Mouse (Mus musculus): ENCODE results near the gene Gm28729. TPM values are rescaled to one million over a fixed set of nuclear protein-coding genes. Genes with fewer than 3 reads are reported as not detected.
"Not testable (repeated sequence)": the region's sequence is repeated elsewhere in the genome, so short reads cannot be mapped to it uniquely, and the experiment has no call there.

Gm28729 gene
- polyA plus RNA-seq, 1 experiment from 2014 or later = not detected

DNA sequence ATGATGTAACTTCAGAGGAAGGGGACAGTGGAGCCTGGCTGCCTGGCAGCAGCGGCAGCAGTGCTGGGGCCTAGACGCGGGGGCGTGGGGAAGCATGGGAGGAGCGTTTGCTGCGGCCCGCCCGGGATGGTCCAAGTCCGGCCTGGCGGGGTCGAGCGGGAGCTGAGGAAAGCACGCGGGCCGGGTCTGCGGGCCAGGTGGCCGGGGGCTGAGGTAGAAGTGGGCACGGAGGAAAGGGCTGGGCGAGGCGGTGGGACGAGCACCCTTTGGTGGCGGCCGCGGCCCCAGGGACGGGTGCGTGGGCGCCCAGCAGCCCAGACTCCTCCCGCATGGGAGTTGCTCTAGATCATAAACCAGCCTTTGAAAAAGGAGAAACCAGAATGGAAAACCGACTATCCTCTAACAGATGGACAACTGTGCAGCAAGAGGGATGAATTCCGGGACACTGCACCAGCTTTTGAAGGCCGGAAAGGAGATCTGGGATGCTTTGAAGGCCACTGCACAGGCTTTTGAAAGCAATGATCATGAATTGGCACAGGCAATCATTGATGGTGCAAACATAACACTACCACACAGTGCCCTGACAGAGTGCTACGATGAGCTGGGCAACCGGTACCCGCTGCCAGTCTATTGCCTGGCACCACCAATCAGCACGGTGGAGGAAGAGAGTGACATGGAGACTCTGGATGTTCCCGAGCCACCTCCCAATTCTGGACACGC is 12.0 kb upstream of the Gm28729 start:
- Histone ChIP-seq H3K9me3 (replicated peaks) (no peaks in the 10 kb centered on the region), H3K27ac (replicated peaks) (peak overlapping the region; percentile 71), H3K27me3 (ENCODE audit: low read depth, poor library complexity, severe bottlenecking) (no peaks in the 10 kb centered on the region), H3K36me3 (peaks cover 5% of the 10 kb centered on the region), H3K4me3 (peak overlapping the region; percentile 45), H3K4me1 (peaks cover 12% of the 10 kb centered on the region)
- WGBS = 42% methylated on average over 37 of the region's 37 CpGs
- DNase-seq (ENCODE audit: low spot score) = peak; percentile 58

DNA sequence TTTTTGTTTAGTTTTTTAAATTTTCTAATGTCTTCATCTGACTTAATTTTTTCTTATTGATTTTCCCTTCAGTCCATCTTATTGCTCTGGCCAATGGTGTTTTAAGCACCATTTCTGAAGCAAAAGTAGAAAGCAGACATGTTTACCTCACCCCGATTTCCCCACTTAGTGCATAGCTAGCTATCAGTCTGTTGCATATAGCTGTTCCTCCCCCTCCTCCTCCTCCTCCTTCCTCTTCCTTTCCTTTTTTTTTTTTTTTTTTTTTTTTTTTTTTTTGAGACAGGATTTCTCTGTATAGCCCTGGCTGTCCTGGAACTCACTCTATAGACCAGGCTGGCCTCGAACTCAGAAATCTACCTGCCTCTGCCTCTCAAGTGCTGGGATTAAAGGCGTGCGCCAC is 11.0 kb upstream of the Gm28729 start:
- not testable (repeated sequence) for DNase-seq (ENCODE audit: low spot score); H3K9me3 ChIP-seq (replicated peaks); H3K36me3 ChIP-seq; H3K27me3 ChIP-seq (ENCODE audit: low read depth, poor library complexity, severe bottlenecking); H3K4me3 ChIP-seq; H3K27ac ChIP-seq (replicated peaks)
- H3K4me1 ChIP-seq = peaks cover 12% of the 10 kb centered on the region
- 89% methylated on average over 4 of the region's 4 CpGs for WGBS

DNA sequence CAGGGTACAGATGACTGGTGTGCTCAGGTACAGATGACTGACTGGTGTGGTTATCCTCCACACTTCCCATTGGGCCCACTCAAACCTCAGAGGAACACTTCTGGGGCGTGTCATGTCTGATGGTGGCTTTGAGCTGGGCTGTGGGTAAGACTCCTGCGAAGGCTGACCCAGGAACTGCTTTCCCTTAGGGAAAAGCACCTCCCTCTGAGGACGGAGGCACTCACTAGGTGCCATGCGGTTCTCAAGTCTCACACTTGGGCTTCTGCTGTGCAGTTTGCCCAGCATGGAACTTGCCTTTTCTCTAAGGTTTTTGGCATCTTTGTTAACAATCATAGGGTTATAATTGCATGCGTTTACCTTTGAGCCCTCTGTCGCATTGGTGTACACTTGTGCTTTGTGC is 10.4 kb upstream of the Gm28729 start:
- no peaks in the 10 kb centered on the region for H3K9me3 ChIP-seq (replicated peaks)
- H3K27ac ChIP-seq (replicated peaks) = no peak overlapping the region
- peaks cover 12% of the 10 kb centered on the region for H3K4me1 ChIP-seq
- WGBS = 80% methylated on average over 6 of the region's 6 CpGs
- H3K36me3 ChIP-seq = no peaks in the 10 kb centered on the region
- H3K27me3 ChIP-seq (ENCODE audit: low read depth, poor library complexity, severe bottlenecking) = no peaks in the 10 kb centered on the region
- DNase-seq (ENCODE audit: low spot score) = no peak
- no peak overlapping the region for H3K4me3 ChIP-seq

DNA sequence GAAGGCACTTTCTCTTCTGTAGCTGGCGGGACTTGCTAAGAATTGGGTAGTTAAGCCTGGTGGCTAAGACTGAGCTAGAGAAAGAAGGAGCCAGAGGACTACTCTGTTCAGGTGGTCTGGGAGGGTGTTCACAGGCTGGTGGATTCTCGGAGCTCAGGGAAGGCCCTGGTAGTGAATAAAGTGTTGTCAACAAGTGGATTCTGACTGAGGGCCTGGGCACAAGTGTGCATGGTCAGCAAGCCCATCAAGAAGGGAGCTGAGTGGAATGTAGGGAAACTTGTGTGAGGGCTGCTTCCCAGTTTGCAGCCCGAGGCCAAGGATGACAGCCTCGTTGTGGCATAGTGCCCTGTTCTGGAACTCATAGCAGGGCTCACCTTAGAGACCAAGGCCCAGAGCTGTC is 9.2 kb upstream of the Gm28729 start:
- Histone ChIP-seq H3K36me3 (no peaks in the 10 kb centered on the region), H3K27ac (replicated peaks) (no peak overlapping the region), H3K27me3 (ENCODE audit: low read depth, poor library complexity, severe bottlenecking) (no peaks in the 10 kb centered on the region), H3K9me3 (replicated peaks) (no peaks in the 10 kb centered on the region), H3K4me1 (peaks cover 12% of the 10 kb centered on the region), H3K4me3 (no peak overlapping the region)
- DNase-seq (ENCODE audit: low spot score) = no peak
- 93% methylated on average over 4 of the region's 4 CpGs for WGBS

DNA sequence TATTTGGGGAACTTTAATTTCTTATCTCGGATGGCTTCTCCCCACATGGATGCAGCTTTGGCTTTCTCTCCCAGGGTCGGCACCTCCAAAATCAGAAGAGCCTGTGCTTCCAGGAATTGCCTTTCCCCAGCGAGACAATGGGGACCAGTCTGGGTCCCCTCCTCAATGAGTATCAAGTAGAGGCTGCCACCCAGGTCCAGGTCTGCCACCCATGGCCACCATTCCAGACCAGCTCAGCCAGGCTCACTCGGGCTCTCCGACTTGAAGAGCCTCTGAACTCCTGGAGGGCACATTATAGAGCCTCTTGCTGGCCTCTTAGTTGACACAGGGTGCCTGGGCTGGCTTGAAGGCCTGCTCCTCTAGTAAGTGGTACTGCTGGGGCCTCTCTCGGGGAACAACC is 8.4 kb upstream of the Gm28729 start:
- Histone ChIP-seq H3K27me3 (ENCODE audit: low read depth, poor library complexity, severe bottlenecking) (no peaks in the 10 kb centered on the region), H3K36me3 (no peaks in the 10 kb centered on the region), H3K4me1 (peaks cover 12% of the 10 kb centered on the region), H3K4me3 (no peak overlapping the region), H3K27ac (replicated peaks) (no peak overlapping the region), H3K9me3 (replicated peaks) (no peaks in the 10 kb centered on the region)
- WGBS = 87% methylated on average over 6 of the region's 6 CpGs
- DNase-seq (ENCODE audit: low spot score) = no peak

DNA sequence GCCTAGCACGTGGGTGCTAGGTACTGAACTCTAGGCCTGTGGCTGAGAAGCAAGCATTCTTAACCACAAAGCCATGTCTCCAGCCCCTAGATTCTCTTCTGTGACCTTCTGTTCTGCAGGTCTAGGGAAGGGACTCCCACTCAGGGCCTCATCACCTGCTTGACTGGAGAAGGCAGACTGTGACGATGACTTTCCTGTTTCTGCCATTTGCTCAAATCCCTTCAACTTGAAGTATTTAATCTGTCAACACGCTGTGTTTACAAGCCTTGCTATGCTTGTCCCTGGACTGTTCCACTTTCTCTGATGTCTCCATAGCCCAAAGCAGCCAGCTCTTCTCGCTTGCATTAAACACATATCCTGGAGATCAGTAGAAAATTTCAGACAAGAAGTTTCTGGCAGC is 7.5 kb upstream of the Gm28729 start:
- no peak overlapping the region for H3K4me3 ChIP-seq
- H3K36me3 ChIP-seq = no peaks in the 10 kb centered on the region
- WGBS = 82% methylated on average over 4 of the region's 4 CpGs
- no peaks in the 10 kb centered on the region for H3K27me3 ChIP-seq (ENCODE audit: low read depth, poor library complexity, severe bottlenecking)
- DNase-seq (ENCODE audit: low spot score) = no peak
- H3K4me1 ChIP-seq = peaks cover 12% of the 10 kb centered on the region
- no peak overlapping the region for H3K27ac ChIP-seq (replicated peaks)
- no peaks in the 10 kb centered on the region for H3K9me3 ChIP-seq (replicated peaks)

DNA sequence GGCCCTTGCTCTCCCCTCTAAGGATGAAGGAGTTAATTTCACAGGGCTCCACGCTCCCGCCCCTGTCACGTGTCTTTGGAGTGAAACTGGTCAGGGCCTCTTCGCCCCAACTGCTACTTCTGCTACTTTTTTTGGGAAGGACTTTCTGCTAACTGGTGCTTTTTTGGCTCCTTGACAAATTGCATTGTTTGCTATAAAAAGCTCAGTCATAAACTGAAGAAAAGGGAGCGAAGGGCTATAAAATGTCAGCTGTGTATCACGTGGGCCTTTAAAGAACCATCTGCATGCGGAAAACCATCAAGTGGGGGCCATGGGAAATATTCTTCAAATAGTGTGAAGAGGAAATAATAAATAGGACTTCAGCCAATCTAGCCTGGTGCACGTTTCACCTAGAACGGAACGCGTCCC is 5.6 kb upstream of the Gm28729 start:
- Histone ChIP-seq H3K4me3 (no peak overlapping the region), H3K27me3 (ENCODE audit: low read depth, poor library complexity, severe bottlenecking) (no peaks in the 10 kb centered on the region), H3K9me3 (replicated peaks) (no peaks in the 10 kb centered on the region), H3K27ac (replicated peaks) (no peak overlapping the region), H3K36me3 (no peaks in the 10 kb centered on the region), H3K4me1 (no peaks in the 10 kb centered on the region; the same call in 1 of the 2 replicates)
- WGBS = 83% methylated on average over 11 of the region's 11 CpGs
- DNase-seq (ENCODE audit: low spot score) = no peak

DNA sequence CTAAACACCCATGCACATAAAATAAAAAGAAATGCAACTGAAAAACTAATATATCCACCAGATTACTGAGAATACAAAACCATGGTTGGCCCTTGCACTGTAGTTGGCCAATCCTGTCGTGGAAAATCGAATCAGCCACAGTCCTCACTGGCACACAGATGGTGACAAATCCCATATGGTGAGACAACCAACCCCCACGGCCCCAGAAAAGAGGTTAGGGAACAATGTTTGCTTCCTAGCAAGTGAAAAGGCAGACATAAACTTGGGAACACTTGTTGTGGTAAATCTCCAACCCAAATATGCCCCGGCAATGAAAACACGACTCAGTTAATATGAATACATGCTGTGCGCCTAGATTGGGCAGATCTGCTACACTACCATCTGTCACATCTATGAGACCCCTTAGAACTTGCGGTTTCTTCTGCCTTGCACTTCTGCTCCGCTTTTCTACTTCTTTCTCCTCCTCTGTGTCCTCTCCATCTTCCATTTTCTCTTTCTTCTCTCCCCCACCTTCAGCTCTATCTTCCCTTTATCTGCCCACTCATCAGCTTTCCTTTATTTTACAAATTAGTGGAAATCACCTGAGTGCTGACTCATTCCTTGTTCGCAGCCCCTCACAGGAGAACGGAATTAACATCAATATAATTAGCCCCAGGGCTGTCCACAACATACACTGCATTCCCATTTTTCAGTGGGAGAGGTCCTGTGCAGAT is 5.1 kb upstream of the Gm28729 start:
- WGBS = 82% methylated on average over 10 of the region's 10 CpGs
- H3K9me3 ChIP-seq (replicated peaks) = no peaks in the 10 kb centered on the region
- H3K27me3 ChIP-seq (ENCODE audit: low read depth, poor library complexity, severe bottlenecking) = no peaks in the 10 kb centered on the region
- H3K4me3 ChIP-seq = no peak overlapping the region
- no peak overlapping the region for H3K27ac ChIP-seq (replicated peaks)
- no peaks in the 10 kb centered on the region for H3K36me3 ChIP-seq
- H3K4me1 ChIP-seq = peaks cover 5% of the 10 kb centered on the region
- no peak for DNase-seq (ENCODE audit: low spot score)

DNA sequence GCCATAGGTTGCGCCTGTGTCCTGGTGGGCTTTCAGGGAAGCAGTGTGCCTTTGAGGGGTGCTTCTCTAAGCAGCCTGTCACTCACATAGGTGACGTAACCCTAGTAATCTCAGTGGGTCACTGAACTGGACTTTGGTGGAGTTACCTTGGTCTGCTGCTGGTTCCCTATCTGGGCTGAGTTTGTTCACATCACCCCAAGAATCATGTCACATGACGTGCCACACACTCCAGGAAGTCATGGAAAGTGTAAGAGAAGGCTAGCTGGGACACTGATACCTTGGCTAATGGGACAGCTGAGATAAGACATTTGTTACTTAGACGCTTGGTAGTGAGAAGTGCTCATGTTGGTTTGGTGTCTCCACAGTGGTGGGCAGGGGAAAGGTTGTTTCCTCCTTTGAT is 947 bp upstream of the Gm28729 start:
- Histone ChIP-seq H3K36me3 (no peaks in the 10 kb centered on the region), H3K4me3 (no peak overlapping the region), H3K27ac (replicated peaks) (no peak overlapping the region), H3K9me3 (replicated peaks) (no peaks in the 10 kb centered on the region), H3K4me1 (peaks cover 9% of the 10 kb centered on the region), H3K27me3 (ENCODE audit: low read depth, poor library complexity, severe bottlenecking) (no peaks in the 10 kb centered on the region)
- no peak for DNase-seq (ENCODE audit: low spot score)
- 87% methylated on average over 4 of the region's 4 CpGs for WGBS

DNA sequence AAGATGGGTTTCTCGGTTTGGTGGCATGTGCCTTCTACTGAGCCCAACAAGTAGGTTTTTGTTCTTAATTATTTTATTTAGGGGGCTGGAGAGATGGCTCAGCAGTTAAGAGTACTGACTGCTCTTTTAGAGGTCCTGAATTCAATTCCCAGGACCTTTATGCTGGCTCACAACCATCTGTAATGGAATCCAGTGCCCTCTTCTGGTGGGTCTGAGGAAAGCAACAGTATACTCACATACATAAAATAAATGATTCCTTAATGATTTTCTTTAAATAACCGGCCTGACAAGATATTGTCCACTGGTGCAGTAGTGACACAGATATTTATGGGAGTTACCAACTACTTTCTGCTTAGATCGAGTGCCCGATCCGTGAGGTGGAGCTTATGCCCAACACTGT is 1.9 kb downstream of the Gm28729 start:
- H3K27ac ChIP-seq (replicated peaks) = no peak overlapping the region
- no peak for DNase-seq (ENCODE audit: low spot score)
- H3K36me3 ChIP-seq = no peaks in the 10 kb centered on the region
- no peak overlapping the region for H3K4me3 ChIP-seq
- H3K4me1 ChIP-seq = peaks cover 9% of the 10 kb centered on the region
- 87% methylated on average over 5 of the region's 5 CpGs for whole genome bisulfite sequencing
- no peaks in the 10 kb centered on the region for H3K9me3 ChIP-seq (replicated peaks)
- H3K27me3 ChIP-seq (ENCODE audit: low read depth, poor library complexity, severe bottlenecking) = no peaks in the 10 kb centered on the region

DNA sequence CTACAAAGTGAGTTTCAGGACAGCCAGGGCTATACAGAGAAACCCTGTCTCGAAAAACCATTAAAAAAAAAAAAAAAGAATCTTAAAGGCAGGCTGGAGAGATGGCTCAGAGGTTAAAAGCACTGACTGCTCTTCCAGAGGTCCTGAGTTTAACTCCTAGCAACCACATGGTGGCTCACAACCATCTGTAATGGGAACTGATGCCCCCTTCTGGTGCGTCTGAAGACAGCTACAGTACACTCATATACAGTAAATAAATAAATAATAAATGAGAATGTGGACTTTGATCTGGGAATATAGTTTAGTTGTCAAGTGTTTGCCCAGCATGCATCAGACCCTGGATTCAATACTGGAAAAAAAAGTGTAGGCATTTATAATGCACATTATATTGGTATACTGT is 3.5 kb downstream of the Gm28729 start:
- not testable (repeated sequence) for H3K4me1 ChIP-seq; H3K9me3 ChIP-seq (replicated peaks); H3K27me3 ChIP-seq (ENCODE audit: low read depth, poor library complexity, severe bottlenecking); H3K36me3 ChIP-seq; H3K27ac ChIP-seq (replicated peaks); DNase-seq (ENCODE audit: low spot score); H3K4me3 ChIP-seq
- 73% methylated on average over 2 of the region's 2 CpGs for WGBS

DNA sequence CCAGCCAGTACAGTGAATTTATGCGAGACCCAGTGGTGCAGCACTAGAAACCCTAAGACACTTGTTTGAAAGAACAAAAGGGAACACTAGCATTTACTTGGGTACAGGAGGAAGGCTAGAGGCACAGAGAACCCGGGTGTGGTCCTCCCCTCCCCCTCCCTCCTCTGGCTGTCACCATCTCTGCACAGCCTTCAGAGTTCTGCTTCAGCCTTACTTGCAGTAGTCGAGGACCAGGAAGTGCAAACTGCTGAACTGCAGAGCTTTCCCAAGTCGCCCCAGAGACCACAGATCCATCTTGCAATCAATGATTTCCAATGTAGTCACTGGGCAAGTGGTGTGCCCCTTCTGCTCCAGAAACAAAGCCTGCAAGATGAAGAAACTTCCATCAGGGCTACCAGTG is 7.6 kb downstream of the Gm28729 start:
- Histone ChIP-seq H3K27me3 (ENCODE audit: low read depth, poor library complexity, severe bottlenecking) (no peaks in the 10 kb centered on the region), H3K36me3 (no peaks in the 10 kb centered on the region), H3K4me1 (no peaks in the 10 kb centered on the region), H3K4me3 (no peak overlapping the region), H3K27ac (replicated peaks) (no peak overlapping the region), H3K9me3 (replicated peaks) (no peaks in the 10 kb centered on the region)
- DNase-seq (ENCODE audit: low spot score) = no peak
- 52% methylated on average over 4 of the region's 4 CpGs for WGBS

DNA sequence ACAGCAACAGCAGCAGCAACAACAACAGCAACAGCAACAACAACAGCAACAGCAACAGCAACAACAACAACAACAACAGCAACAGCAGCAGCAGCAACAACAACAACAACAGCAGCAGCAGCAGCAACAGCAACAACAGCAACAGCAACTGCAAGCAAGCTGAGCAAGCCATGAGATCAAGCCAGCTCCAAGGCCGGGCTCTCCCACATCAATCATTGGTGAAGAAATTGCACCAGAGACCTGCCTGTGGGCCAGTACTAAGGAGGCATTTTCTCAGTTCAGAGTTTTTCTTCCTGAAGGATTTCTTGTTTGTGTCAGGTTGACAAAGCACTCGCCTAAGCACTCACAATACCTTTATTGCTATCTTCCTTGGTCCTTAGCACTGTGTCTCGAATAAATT is 8.3 kb downstream of the Gm28729 start:
- Histone ChIP-seq H3K4me1 (no peaks in the 10 kb centered on the region), H3K9me3 (replicated peaks) (no peaks in the 10 kb centered on the region), H3K36me3 (no peaks in the 10 kb centered on the region), H3K4me3 (no peak overlapping the region), H3K27ac (replicated peaks) (no peak overlapping the region), H3K27me3 (ENCODE audit: low read depth, poor library complexity, severe bottlenecking) (no peaks in the 10 kb centered on the region)
- no peak for DNase-seq (ENCODE audit: low spot score)
- 76% methylated on average over 3 of the region's 3 CpGs for WGBS

Data from midbrain, embryonic 10.5 days (tissue).